Mouse (Mus musculus) forebrain, embryonic 12.5 days (tissue): ENCODE measurements around the gene Mvp. TPM values are rescaled to one million over a fixed set of nuclear protein-coding genes. Genes with fewer than 3 reads are reported as not detected.
A peak's percentile ranks its signal among the peaks of the same experiment; 100 is the strongest.

Experiments used
- ATAC-seq: fragments of 200-750 bp; cut with Nextera tagmentation; 2 replicates; pipeline ENCODE4 v1.8.0; 2017; ENCODE audit warnings: moderate TSS enrichment; ENCODE audit not compliant: low FRiP score
- H3K27ac ChIP-seq: fragments of 300-500 bp; sonication (generic); 2 replicates; pipeline ENCODE4 v1.5.1; 2016; ENCODE audit warnings: mild to moderate bottlenecking
- H3K27me3 ChIP-seq: fragments of 300-500 bp; sonication (generic); 2 replicates; pipeline ENCODE4 v1.6.1; 2016; ENCODE audit warnings: mild to moderate bottlenecking
- H3K36me3 ChIP-seq: fragments of 300-500 bp; sonication (generic); replicated peaks from 2 replicates; pipeline ENCODE4 v1.6.1; 2016; ENCODE audit warnings: mild to moderate bottlenecking
- H3K4me1 ChIP-seq: fragments of 300-500 bp; sonication (generic); 2 replicates; pipeline ENCODE4 v1.6.1; 2016
- H3K4me2 ChIP-seq: fragments of 300-500 bp; sonication (generic); 2 replicates; pipeline ENCODE4 v1.6.1; 2016; ENCODE audit warnings: mild to moderate bottlenecking, moderate library complexity
- H3K4me3 ChIP-seq: fragments of 300-500 bp; sonication (generic); replicated peaks from 2 replicates; pipeline ENCODE4 v1.5.1; 2016; ENCODE audit warnings: mild to moderate bottlenecking
- H3K9ac ChIP-seq: fragments of 300-500 bp; sonication (generic); 2 replicates; pipeline ENCODE4 v1.6.1; 2016; ENCODE audit warnings: mild to moderate bottlenecking
- H3K9me3 ChIP-seq: fragments of 300-500 bp; sonication (generic); 2 replicates; pipeline ENCODE4 v1.6.1; 2016
- WGBS: fragments of 180-500 bp; shearing (Covaris S2); methylation state at CpG from one replicate; pipeline ENCODE4 v1.1.7; 2016; 5-methylcytosine and 5-hydroxymethylcytosine counted together
- microRNA-seq: library from miRNA; unstranded; fragments of <30 nt; microRNA quantifications from one replicate; pipeline ENCODE4, GENCODE M21; 2017
- polyA plus RNA-seq: library from polyadenylated mRNA; unstranded; fragments of >200 nt; fragmentation: Nextera tagmentation; extraction: Ambion mirVana; gene quantifications from 2 replicates; pipeline ENCODE4 v1.2.1, GENCODE M21; 2016

Gene Mvp
- polyA plus RNA-seq, 1 experiment from 2014 or later, result 4.6 TPM

DNA sequence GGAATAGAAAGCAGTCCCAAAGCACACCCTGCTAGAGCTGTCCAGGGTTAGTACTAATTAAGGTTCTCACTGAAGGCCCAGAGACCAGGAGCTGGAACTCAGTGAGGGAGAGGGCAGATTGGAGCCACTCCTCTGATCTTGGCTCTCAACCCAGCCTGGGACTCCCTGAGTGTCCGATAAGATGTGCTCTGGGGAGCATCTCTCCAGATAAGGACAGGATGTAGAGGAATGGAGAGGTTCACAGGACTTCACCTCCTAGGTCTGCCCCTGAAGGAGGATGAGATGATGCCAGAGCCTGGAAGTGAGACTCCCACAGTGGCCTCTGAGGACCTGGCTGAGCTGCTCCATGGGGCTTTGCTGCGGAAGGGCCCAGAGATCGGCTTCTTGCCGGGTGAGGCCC lies 62.7 kb downstream of the Mvp start:
- peaks cover 34% of the 10 kb centered on the region for H3K4me1 ChIP-seq
- H3K27me3 ChIP-seq, result peaks cover 55% of the 10 kb centered on the region
- H3K36me3 ChIP-seq, result no peaks in the 10 kb centered on the region
- no peak for ATAC-seq
- WGBS, result 26% methylated on average over 4 of the region's 4 CpGs
- H3K9me3 ChIP-seq, result no peaks in the 10 kb centered on the region
- H3K27ac ChIP-seq, result no peak overlapping the region
- peak overlapping the region; percentile 68 for H3K9ac ChIP-seq
- H3K4me2 ChIP-seq, result peak overlapping the region; percentile 95
- H3K4me3 ChIP-seq, result peak overlapping the region; percentile 50

DNA sequence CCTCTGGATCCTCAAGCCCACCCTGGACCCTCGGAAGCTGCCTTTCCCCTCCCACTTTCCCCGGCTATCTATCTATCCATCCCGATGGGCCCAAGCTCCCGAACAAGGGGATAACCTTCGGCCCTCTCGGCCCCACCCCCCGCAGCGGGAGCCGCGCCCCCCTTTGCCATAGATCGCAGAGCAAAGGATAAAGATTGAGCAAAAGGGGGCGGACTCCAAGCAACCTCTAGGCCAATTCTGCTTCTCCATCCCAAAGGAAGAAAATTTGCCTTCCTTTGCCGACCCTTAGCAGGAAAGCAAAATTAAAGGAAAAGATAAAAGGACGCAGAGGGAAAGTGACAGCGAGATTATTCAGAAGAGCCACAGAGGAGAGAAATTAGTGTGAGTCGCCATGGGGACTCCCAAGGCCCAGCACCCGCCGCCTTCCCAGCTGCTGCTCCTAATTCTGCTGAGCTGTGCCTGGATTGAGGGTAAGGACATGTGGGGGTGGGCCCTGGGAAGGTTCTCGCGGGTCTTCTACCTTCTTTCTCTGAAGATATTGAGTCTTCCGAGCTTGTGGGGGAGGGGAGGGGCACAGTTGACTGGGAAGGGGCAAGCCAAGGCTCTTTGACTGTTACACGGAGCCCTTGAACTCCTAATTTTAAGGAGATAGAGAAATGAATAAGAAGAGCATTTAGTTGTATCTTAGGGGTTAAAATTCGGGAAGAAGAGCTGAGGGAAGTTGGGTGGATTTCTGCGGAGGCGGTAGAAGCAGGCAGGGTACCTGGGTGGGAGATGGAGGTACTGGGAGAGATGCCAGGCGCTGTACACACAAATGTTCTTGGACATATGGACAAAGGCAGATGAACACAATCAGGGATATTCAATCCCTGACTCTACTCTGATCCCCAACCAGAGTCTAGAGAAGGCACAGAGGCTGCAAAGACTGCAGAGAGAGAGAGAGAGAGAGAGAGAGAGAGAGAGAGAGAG lies 63.5 kb downstream of the Mvp start:
- peak overlapping the region; percentile 81 for H3K27ac ChIP-seq
- H3K9ac ChIP-seq, result peak overlapping the region; percentile 68
- H3K4me2 ChIP-seq, result peak overlapping the region; percentile 95
- peaks cover 34% of the 10 kb centered on the region for H3K4me1 ChIP-seq
- 0 out of 2 replicates have a peak, but pooled peaks have one; percentile 16 for ATAC-seq
- H3K27me3 ChIP-seq, result peaks cover 55% of the 10 kb centered on the region
- peak overlapping the region; percentile 50 for H3K4me3 ChIP-seq
- 0 out of 2 replicates have a peak, but pooled peaks cover 2% of the 10 kb centered on the region for H3K36me3 ChIP-seq
- no peaks in the 10 kb centered on the region for H3K9me3 ChIP-seq
- 5% methylated on average over 26 of the region's 26 CpGs for WGBS

DNA sequence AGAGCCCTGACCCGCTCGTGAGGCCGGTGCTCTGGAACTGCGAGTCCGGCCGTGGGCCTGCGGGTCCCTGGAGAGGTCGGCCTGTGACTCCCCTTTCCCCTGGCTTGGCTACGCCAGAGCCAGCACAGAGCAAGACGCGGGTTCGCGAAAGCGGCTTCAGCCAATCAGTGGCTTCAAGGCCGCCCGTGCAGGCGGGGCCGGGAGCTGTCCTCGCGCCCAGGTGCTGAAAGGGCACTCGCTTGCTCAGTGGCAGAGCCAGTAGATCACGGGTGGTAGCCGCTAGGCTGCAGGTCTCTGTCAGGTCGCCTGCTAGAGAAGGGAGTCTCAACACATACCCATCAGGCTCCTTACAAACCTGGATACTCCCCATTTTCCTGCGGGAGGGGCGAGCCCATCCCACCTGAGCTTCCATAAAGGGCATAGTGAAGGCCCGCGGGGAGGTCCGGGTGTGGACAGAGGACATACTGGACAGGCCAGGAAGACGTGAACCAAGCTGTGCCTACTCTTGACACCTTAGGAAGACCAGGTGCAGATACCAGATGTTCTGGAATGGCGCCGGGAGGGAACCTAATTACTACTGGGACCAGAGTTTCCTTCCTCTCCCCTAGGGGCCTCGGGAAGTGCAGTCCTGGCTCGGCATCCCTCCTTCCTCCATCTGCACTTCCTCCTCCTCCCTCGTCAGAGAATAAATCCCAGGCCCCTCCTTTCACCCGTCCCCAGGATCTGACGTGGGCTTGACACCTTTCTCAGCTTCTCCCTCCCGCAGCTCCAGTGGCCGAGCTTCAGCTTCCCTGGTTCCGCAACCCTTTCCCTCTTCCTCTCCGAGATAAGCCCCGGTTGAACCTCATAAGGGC lies 64.4 kb downstream of the Mvp start, which contains the start of gene Sez6l2:
TSS of gene Sez6l2 (plus strand) at position 771 of the 854 bp plus-strand sequence.
- ATAC-seq, result peak; percentile 89
- Histone ChIP-seq H3K27me3 (peaks cover 55% of the 10 kb centered on the region), H3K9me3 (no peaks in the 10 kb centered on the region), H3K4me1 (peaks cover 34% of the 10 kb centered on the region), H3K4me3 (peak within 1 kb of the TSS; percentile 50), H3K36me3 (peaks cover 7% of the 10 kb centered on the region), H3K4me2 (peak within 1 kb of the TSS; percentile 95), H3K27ac (peak within 1 kb of the TSS; percentile 81), H3K9ac (peak within 1 kb of the TSS; percentile 68)
- under 1% methylated on average over 41 of the region's 42 CpGs for WGBS

DNA sequence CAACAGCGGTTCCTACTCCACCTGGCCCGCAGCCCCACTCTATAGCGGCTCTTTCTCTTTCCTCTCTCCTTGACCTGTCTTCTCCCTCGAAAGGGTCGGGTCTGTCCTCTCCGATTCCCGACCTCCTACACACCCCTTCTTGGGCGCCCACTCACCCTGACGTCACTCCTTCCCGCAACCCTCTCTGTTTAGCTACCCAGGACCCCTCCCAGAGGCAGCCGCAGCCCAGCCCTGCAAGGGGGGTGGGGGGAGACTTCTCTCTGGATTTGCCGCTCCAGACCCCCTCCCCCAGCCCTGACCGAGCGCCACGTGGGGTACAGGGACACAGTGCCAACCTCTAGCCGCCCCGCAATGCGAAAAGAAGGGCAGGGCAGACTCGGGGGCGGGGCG lies 65.0 kb downstream of the Mvp start, which contains the start of gene Asphd1:
TSS of gene Asphd1 (minus strand) at position 180 of the 390 bp plus-strand sequence.
- Histone ChIP-seq H3K9me3 (no peaks in the 10 kb centered on the region), H3K4me3 (peak within 1 kb of the TSS; percentile 50), H3K9ac (peak within 1 kb of the TSS; percentile 68), H3K27me3 (peaks cover 55% of the 10 kb centered on the region), H3K36me3 (peaks cover 13% of the 10 kb centered on the region), H3K4me2 (peak within 1 kb of the TSS; percentile 95), H3K4me1 (peaks cover 34% of the 10 kb centered on the region), H3K27ac (peak within 1 kb of the TSS; percentile 81)
- peak; percentile 69 for ATAC-seq
- WGBS, result under 1% methylated on average over 21 of the region's 21 CpGs

DNA sequence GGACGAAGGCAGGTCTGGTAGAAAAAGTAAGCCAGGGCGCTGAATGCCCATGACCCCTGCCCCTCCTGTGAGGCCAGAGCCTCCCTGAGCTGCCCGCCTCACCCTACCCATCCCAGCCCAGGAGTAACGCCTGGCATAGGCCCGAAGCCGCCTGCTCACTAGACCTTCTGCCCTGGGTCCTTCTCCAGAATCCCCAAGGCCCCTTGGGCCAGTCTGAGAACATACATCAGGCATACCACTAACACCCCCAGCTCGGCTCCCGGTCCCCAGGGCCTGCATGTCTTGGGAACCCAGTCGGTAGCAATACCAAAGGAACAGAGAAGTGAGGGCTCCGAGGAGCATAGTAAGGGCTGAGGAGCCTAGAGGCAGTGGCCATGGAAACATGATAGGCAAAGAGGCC lies 65.8 kb downstream of the Mvp start:
- H3K36me3 ChIP-seq, result peaks cover 21% of the 10 kb centered on the region
- peaks cover 52% of the 10 kb centered on the region for H3K27me3 ChIP-seq
- H3K27ac ChIP-seq, result peak overlapping the region; percentile 81
- peaks cover 34% of the 10 kb centered on the region for H3K4me1 ChIP-seq
- no peak for ATAC-seq
- peak overlapping the region; percentile 95 for H3K4me2 ChIP-seq
- 83% methylated on average over 10 of the region's 10 CpGs for WGBS
- peak overlapping the region; percentile 50 for H3K4me3 ChIP-seq
- H3K9ac ChIP-seq, result peak overlapping the region; percentile 68; the same call in 1 of the 2 replicates
- no peaks in the 10 kb centered on the region for H3K9me3 ChIP-seq

DNA sequence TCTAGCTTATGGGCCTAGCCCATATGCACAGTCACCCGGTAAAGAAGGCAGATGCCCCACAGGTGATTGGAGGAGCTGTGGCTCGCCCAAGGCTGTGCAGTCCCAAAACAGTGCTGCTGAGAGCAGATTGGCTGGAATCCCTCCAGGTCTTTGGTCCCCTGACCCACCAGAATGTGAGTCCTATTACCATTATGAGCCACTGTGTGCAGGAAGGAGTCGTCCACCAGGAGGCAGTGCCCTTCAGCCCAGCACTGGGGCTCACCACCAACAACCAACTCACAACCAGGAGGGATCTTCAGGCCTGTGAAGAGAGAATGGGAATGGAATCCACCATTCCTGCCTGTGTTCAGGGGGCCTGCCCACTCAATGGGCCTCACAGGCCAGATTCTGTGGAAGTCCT lies 67.9 kb downstream of the Mvp start:
- H3K9ac ChIP-seq, result no peak overlapping the region; the same call in 1 of the 2 replicates
- WGBS, result 35% methylated on average over 3 of the region's 3 CpGs
- no peak overlapping the region for H3K4me3 ChIP-seq

DNA sequence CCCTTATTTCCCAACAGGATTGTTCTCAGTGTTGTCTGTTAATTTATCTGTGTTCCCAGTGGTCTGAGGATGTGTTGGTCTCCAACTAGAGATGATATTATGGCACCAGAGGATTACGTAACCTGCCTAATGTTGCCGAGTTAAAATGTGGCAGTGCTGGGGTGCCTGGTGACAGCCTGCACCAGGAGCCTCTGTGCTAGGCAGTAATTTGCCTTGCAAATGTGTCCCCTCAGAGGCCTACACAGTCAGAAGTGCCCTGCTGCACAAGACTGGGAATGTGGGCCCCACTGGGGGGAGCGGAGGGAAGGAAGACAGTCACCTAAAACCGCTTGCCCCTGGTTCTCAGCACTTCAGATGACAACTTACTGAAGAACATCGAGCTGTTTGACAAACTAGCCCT lies 72.6 kb downstream of the Mvp start:
- Histone ChIP-seq H3K4me3 (no peak overlapping the region), H3K9ac (no peak overlapping the region), H3K9me3 (no peaks in the 10 kb centered on the region), H3K36me3 (peaks cover 42% of the 10 kb centered on the region), H3K27me3 (no peaks in the 10 kb centered on the region), H3K4me2 (no peak overlapping the region), H3K27ac (no peak overlapping the region), H3K4me1 (peaks cover 5% of the 10 kb centered on the region; the same call in 1 of the 2 replicates)
- no peak for ATAC-seq
- WGBS, result 63% methylated on average over 5 of the region's 5 CpGs

More for the DNA sequence above, 67.9 kb downstream of the Mvp start:
- no peak for ATAC-seq
- H3K27me3 ChIP-seq, result peaks cover 32% of the 10 kb centered on the region
- no peaks in the 10 kb centered on the region for H3K9me3 ChIP-seq
- no peak overlapping the region for H3K4me2 ChIP-seq
- peaks cover 31% of the 10 kb centered on the region for H3K4me1 ChIP-seq
- no peak overlapping the region for H3K27ac ChIP-seq
- peaks cover 31% of the 10 kb centered on the region for H3K36me3 ChIP-seq

DNA sequence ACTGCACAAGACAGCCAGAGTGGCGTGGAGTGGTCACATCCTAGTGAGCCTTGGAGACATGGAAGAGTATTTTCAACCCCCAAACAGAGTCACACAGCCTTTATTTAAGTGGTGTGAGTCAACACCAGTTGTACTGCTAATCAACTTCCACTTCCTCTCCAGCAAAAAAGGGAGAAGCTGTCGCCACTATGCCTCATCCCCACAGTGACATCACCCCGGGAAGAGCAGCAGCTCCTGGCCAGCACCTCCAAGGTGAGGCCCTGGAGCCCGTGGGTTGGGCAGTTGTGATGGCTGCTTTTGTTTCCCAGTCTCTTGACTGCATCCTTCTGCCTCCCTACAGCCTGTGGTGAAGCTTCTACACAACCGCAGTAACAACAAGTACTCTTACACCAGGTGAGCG lies 73.2 kb downstream of the Mvp start:
- Histone ChIP-seq H3K4me2 (no peak overlapping the region), H3K27me3 (no peaks in the 10 kb centered on the region), H3K36me3 (peaks cover 49% of the 10 kb centered on the region), H3K27ac (no peak overlapping the region), H3K9me3 (no peaks in the 10 kb centered on the region), H3K4me3 (no peak overlapping the region), H3K4me1 (peaks cover 5% of the 10 kb centered on the region; the same call in 1 of the 2 replicates), H3K9ac (no peak overlapping the region)
- WGBS, result 48% methylated on average over 6 of the region's 6 CpGs
- no peak for ATAC-seq

Small RNA genes within 50 kb of the gene (microRNA-seq; reads per million reads assigned to microRNA genes)
- not detected for gene Gm44343

Other genes with a start within 250 kb of the Mvp start
- 1.4 and 1.5 TPM in 2 replicates for gene Gdpd3, start 248.3 kb downstream of the Mvp start, polyA plus RNA-seq
- gene Ypel3, start 237.7 kb downstream of the Mvp start, polyA plus RNA-seq, result 91.8 and 92.7 TPM in 2 replicates
- 0.33 and 0.56 TPM in 2 replicates for gene Tbx6, start 233.1 kb downstream of the Mvp start, polyA plus RNA-seq
- 310 and 320 TPM in 2 replicates for gene Ppp4c, start 222.1 kb downstream of the Mvp start, polyA plus RNA-seq
- gene Fam57b, start 217.0 kb downstream of the Mvp start, polyA plus RNA-seq, result 16.2 and 17.6 TPM in 2 replicates
- gene 4930451I11Rik, start 183.0 kb downstream of the Mvp start, polyA plus RNA-seq, result not detected in 2 replicates
- 5.5 and 6.6 TPM in 2 replicates for gene Doc2a, start 167.2 kb downstream of the Mvp start, polyA plus RNA-seq
- 53.3 TPM in 2 replicates for gene Hirip3, start 152.6 kb downstream of the Mvp start, polyA plus RNA-seq
- 96.5 and 108 TPM in 2 replicates for gene Ino80e, start 152.2 kb downstream of the Mvp start, polyA plus RNA-seq
- gene Taok2, start 129.9 kb downstream of the Mvp start, polyA plus RNA-seq, result 60.9 and 65.4 TPM in 2 replicates
- gene Tmem219, start 91.7 kb downstream of the Mvp start, polyA plus RNA-seq, result 23.0 and 25.3 TPM in 2 replicates
- gene Kctd13, start 85.7 kb downstream of the Mvp start, polyA plus RNA-seq, result 45.3 and 46.4 TPM in 2 replicates
- 1.5 TPM in 2 replicates for gene Asphd1, start 65.0 kb downstream of the Mvp start, polyA plus RNA-seq
- 8.6 and 10.5 TPM in 2 replicates for gene Sez6l2, start 64.1 kb downstream of the Mvp start, polyA plus RNA-seq
- 78.9 and 79.6 TPM in 2 replicates for gene Cdipt, start 38.7 kb downstream of the Mvp start, polyA plus RNA-seq
- gene Cdiptos, start 38.5 kb downstream of the Mvp start, polyA plus RNA-seq, result 0.86 and 2.0 TPM in 2 replicates
- 0.38 and 0.56 TPM in 2 replicates for gene Pagr1b, start 1.9 kb upstream of the Mvp start, polyA plus RNA-seq
- 51.4 and 66.8 TPM in 2 replicates for gene Pagr1a, start 2.7 kb upstream of the Mvp start, polyA plus RNA-seq
- gene Gm42742, start 6.5 kb upstream of the Mvp start, polyA plus RNA-seq, result 53.3 and 75.4 TPM in 2 replicates
- gene Prrt2, start 6.6 kb upstream of the Mvp start, polyA plus RNA-seq, result 5.0 and 6.5 TPM in 2 replicates
- 95.2 and 113 TPM in 2 replicates for gene Maz, start 12.4 kb upstream of the Mvp start, polyA plus RNA-seq
- gene Kif22, start 27.9 kb upstream of the Mvp start, polyA plus RNA-seq, result 163 and 170 TPM in 2 replicates
- not detected in 2 replicates for gene Zg16, start 72.7 kb upstream of the Mvp start, polyA plus RNA-seq
- gene AI467606, start 76.7 kb upstream of the Mvp start, polyA plus RNA-seq, result 0.88 and 0.91 TPM in 2 replicates
- gene Qprt, start 107.6 kb upstream of the Mvp start, polyA plus RNA-seq, result 2.0 and 2.4 TPM in 2 replicates
- gene Spn, start 123.2 kb upstream of the Mvp start, polyA plus RNA-seq, result 0.23 TPM in 1 of 2 replicates, not detected in the other
- gene Cd2bp2, start 181.4 kb upstream of the Mvp start, polyA plus RNA-seq, result 104 and 108 TPM in 2 replicates
- 30.8 and 34.3 TPM in 2 replicates for gene Tbc1d10b, start 193.8 kb upstream of the Mvp start, polyA plus RNA-seq
- 9.2 and 10.1 TPM in 2 replicates for gene Mylpf, start 194.3 kb upstream of the Mvp start, polyA plus RNA-seq
- gene Zfp553, start 218.4 kb upstream of the Mvp start, polyA plus RNA-seq, result 77.6 and 80.2 TPM in 2 replicates
- 42.6 and 43.4 TPM in 2 replicates for gene Sept1, start 218.5 kb upstream of the Mvp start, polyA plus RNA-seq
- 53.3 and 60.3 TPM in 2 replicates for gene Zfp771, start 229.7 kb upstream of the Mvp start, polyA plus RNA-seq
- 208 and 224 TPM in 2 replicates for gene Dctpp1, start 246.1 kb upstream of the Mvp start, polyA plus RNA-seq